Mouse (Mus musculus): Measurements from ENCODE around the gene Rpl11. TPM values are rescaled to one million over a fixed set of nuclear protein-coding genes. Genes with fewer than 3 reads are reported as not detected.
"Not testable (repeated sequence)": the region's sequence is repeated elsewhere in the genome, so short reads cannot be mapped to it uniquely, and the experiment has no call there.

Gene Rpl11
- total and polyA plus RNA-seq, 2 experiments from 2014 or later: 312 to 914 TPM

DNA sequence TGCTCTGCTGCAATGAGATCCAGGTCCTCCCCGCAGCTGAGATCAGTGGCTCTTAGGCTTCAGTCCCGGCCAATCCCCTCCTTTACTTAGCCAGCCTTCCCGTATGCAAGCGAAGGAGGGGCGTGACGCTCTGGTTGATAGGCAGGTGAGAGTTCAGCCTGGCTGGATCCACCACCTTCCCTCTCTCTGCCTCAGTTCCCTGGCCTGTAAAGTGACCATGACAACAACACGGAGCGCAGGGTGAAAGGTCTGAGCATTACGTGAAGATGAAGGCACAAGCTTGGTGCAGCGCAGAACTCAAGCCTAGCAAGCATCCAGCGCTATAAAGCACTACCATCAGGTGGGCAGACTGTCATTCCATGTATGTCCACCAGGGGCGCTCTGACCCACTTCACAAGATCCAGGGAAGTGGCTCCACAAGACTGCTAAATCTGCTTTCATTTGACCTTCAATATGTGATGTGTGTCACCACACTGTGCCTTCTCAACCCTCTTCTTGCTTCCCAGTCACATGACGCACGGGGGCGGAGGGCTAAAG is 18.0 kb upstream of the Rpl11 start:
- no peaks in the 10 kb centered on the region for H3K9me3 ChIP-seq (ENCODE audit: low read length)
- H3K4me2 ChIP-seq (ENCODE audit: low read depth, low read length): peak overlapping the region; percentile 8; the same call in 1 of the 2 replicates
- H3K27me3 ChIP-seq (ENCODE audit: insufficient read depth, low read length): no peaks in the 10 kb centered on the region
- 3% methylated on average over 15 of the region's 15 CpGs for WGBS
- H3K9ac ChIP-seq (replicated peaks; ENCODE audit: low read length): no peak overlapping the region
- peak; percentile 80 for ATAC-seq
- peak; percentile 100 for TF ChIP-seq CTCF (IDR thresholded peaks at IDR 0.05; ENCODE audit: low read depth)
- H3K4me1 ChIP-seq (ENCODE audit: insufficient read depth, low read length): 0 out of 2 replicates have a peak, but pooled peaks cover 3% of the 10 kb centered on the region
- H3K36me3 ChIP-seq (ENCODE audit: insufficient read depth, low read length): no peaks in the 10 kb centered on the region
- H3K4me3 ChIP-seq (ENCODE audit: low read length): no peak overlapping the region
- DNase-seq (ENCODE audit: low spot score): peak; percentile 85
- no peak overlapping the region for H3K27ac ChIP-seq

DNA sequence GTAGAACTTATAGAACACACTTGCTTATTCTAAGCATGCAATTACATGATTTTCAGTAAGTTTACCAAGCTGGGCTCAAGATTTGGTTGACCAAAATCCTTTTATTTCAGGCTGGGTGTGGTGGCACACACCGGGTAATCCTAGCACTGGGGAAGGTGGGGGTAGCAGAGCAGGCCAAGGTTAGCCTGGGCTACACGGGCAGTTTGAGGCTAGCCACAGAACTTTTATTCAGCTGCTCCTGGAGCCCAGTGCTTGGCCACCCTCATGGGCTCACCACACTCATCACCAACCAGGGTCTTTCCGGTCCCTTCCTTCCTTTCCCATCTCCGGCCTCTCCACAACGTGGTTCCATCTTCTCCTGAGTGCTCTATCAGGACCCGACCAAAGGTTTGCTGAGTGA is 17.4 kb upstream of the Rpl11 start:
- H3K27me3 ChIP-seq (ENCODE audit: insufficient read depth, low read length): no peaks in the 10 kb centered on the region
- TF ChIP-seq CTCF (IDR thresholded peaks at IDR 0.05; ENCODE audit: low read depth): no peak
- no peak overlapping the region for H3K4me3 ChIP-seq (ENCODE audit: low read length)
- 58% methylated on average over 6 of the region's 6 CpGs for WGBS
- DNase-seq (ENCODE audit: low spot score): no peak
- H3K4me1 ChIP-seq (ENCODE audit: insufficient read depth, low read length): 0 out of 2 replicates have a peak, but pooled peaks cover 3% of the 10 kb centered on the region
- no peaks in the 10 kb centered on the region for H3K9me3 ChIP-seq (ENCODE audit: low read length)
- no peak overlapping the region for H3K9ac ChIP-seq (replicated peaks; ENCODE audit: low read length)
- no peak overlapping the region for H3K27ac ChIP-seq
- H3K36me3 ChIP-seq (ENCODE audit: insufficient read depth, low read length): no peaks in the 10 kb centered on the region
- ATAC-seq: no peak
- H3K4me2 ChIP-seq (ENCODE audit: low read depth, low read length): no peak overlapping the region

DNA sequence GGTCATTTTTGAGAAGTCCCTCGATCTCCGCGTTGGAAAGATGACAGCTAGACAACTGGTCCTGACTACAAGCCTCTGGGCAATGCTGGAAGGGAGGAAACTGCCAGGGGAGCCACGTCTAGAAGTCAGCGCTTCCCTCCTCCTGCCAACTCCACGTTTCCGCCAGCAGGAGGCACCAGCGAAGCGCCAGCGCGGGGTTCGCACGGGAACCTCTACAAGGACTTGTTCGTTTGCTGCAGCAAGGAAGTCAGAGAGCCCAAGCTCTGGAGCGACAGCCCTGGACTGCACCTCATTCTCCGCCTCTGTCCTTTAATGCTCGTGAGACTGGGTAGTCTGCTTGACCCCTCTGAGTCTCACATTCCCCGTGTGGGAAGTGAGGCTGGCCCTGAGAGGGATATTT is 16.7 kb upstream of the Rpl11 start:
- ATAC-seq (peak; percentile 77), DNase-seq (ENCODE audit: low spot score) (peak; percentile 88)
- peak; percentile 97 for TF ChIP-seq CTCF (IDR thresholded peaks at IDR 0.05; ENCODE audit: low read depth)
- H3K4me2 ChIP-seq (ENCODE audit: low read depth, low read length): no peak overlapping the region
- no peak overlapping the region for H3K4me3 ChIP-seq (ENCODE audit: low read length)
- H3K36me3 ChIP-seq (ENCODE audit: insufficient read depth, low read length): no peaks in the 10 kb centered on the region
- H3K9ac ChIP-seq (replicated peaks; ENCODE audit: low read length): no peak overlapping the region
- no peaks in the 10 kb centered on the region for H3K9me3 ChIP-seq (ENCODE audit: low read length)
- 0 out of 2 replicates have a peak, but pooled peaks cover 3% of the 10 kb centered on the region for H3K4me1 ChIP-seq (ENCODE audit: insufficient read depth, low read length)
- WGBS: 2% methylated on average over 18 of the region's 18 CpGs
- H3K27ac ChIP-seq: no peak overlapping the region
- no peaks in the 10 kb centered on the region for H3K27me3 ChIP-seq (ENCODE audit: insufficient read depth, low read length)

DNA sequence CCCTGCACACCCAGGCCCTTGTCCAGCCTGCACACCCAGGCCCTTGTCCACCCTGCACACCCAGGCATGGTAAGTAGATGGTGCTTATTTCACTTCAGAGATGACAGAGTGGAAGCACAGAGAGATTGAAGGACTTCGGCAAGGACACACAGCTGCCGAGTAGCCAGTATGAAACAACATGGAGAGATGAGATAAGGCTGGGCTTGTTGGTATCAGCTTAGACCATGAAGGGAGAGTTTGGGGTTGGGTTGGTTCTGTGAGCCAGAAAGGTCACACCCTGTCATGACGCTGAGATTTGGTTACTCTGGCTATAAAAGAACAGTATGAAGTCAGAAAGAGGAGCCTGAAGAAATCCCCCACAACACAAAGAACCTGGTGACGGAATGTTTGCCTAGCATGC is 16.1 kb upstream of the Rpl11 start:
- H3K4me1 ChIP-seq (ENCODE audit: insufficient read depth, low read length): 0 out of 2 replicates have a peak, but pooled peaks cover 3% of the 10 kb centered on the region
- ATAC-seq (no peak), DNase-seq (ENCODE audit: low spot score) (no peak)
- no peaks in the 10 kb centered on the region for H3K9me3 ChIP-seq (ENCODE audit: low read length)
- no peak for TF ChIP-seq CTCF (IDR thresholded peaks at IDR 0.05; ENCODE audit: low read depth)
- H3K27ac ChIP-seq: no peak overlapping the region
- no peak overlapping the region for H3K4me2 ChIP-seq (ENCODE audit: low read depth, low read length)
- WGBS: 73% methylated on average over 4 of the region's 4 CpGs
- H3K36me3 ChIP-seq (ENCODE audit: insufficient read depth, low read length): no peaks in the 10 kb centered on the region
- H3K4me3 ChIP-seq (ENCODE audit: low read length): no peak overlapping the region
- H3K9ac ChIP-seq (replicated peaks; ENCODE audit: low read length): no peak overlapping the region
- H3K27me3 ChIP-seq (ENCODE audit: insufficient read depth, low read length): no peaks in the 10 kb centered on the region

DNA sequence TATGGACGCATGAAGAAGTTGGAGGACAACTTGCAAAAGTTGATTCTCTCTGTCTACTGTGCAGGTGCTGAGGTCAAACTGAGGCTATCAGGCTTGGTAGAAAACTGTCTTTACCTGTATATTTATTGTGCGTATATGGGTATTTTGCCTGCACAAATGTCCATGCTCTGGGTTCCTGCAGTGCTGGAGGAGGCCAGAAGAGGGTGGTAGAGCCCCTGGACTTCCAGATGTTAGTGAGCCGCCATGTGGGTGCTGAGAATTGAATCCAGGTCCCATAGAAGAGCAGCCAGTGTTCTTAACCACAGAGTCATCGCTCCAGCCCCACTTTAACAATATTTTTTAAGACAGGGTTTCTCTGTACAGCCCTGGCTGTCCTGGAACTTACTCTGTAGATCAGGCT is 9.9 kb upstream of the Rpl11 start:
- Histone ChIP-seq H3K27ac (no peak overlapping the region), H3K36me3 (ENCODE audit: insufficient read depth, low read length) (no peaks in the 10 kb centered on the region), H3K9ac (replicated peaks; ENCODE audit: low read length) (no peak overlapping the region), H3K4me3 (ENCODE audit: low read length) (no peak overlapping the region), H3K4me1 (ENCODE audit: insufficient read depth, low read length) (no peaks in the 10 kb centered on the region), H3K9me3 (ENCODE audit: low read length) (no peaks in the 10 kb centered on the region), H3K27me3 (ENCODE audit: insufficient read depth, low read length) (no peaks in the 10 kb centered on the region), H3K4me2 (ENCODE audit: low read depth, low read length) (no peak overlapping the region)
- 91% methylated on average over 4 of the region's 4 CpGs for WGBS
- DNase-seq (ENCODE audit: low spot score) (no peak), ATAC-seq (no peak)
- no peak for TF ChIP-seq CTCF (IDR thresholded peaks at IDR 0.05; ENCODE audit: low read depth)

DNA sequence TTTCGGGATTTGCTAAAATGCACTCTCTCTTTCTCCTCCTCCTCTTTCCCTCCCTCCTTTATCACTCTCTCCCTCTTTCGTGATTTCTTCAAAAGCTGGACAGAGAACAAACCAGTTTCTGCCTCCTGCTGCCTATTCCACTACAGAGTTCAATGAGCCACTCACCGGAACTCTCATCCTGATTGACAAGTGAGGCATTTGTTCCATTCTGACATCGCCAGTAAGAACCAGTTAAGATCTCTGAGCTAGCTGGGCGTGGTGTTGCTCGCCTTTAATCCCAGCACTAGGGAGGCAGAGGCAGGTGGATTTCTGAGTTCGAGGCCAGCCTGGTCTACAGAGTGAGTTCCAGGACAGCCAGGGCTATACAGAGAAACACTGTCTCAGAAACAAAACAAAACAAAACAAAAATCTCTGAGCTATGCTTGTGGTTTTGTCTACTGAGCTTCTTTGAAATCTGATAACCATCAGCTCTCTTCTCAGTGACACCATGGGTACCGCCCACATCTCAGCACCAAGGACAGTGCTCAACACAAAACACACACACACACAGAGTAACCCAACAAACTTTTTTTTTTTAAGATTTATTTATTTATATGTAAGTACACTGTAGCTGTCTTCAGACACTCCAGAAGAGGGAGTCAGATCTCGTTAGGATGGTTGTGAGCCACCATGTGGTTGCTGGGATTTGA is 6.7 kb upstream of the Rpl11 start:
- not testable (repeated sequence) for H3K27me3 ChIP-seq (ENCODE audit: insufficient read depth, low read length)

DNA sequence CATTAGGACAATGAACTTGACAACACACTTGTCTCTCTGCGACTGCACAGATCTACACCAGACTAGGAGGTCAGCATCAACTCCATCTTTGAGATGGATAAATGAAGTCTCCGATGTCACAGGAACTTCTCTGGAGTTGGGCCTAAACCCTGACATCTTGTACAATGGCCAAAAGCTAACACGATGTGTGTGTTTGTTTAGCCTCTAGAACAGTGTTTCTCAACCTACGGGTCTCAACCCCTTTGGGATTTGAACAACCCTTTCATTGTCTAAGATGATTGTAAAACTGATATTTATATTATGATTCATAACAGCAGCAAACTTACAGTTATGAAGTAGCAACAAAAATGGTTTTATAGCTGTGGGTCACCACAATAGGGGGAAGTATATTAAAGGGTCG is 4.7 kb upstream of the Rpl11 start:
- DNase-seq (ENCODE audit: low spot score) (no peak), ATAC-seq (no peak)
- Histone ChIP-seq H3K27ac (no peak overlapping the region), H3K4me1 (ENCODE audit: insufficient read depth, low read length) (no peaks in the 10 kb centered on the region), H3K9ac (replicated peaks; ENCODE audit: low read length) (no peak overlapping the region), H3K4me2 (ENCODE audit: low read depth, low read length) (no peak overlapping the region), H3K36me3 (ENCODE audit: insufficient read depth, low read length) (no peaks in the 10 kb centered on the region), H3K27me3 (ENCODE audit: insufficient read depth, low read length) (no peaks in the 10 kb centered on the region), H3K4me3 (ENCODE audit: low read length) (no peak overlapping the region), H3K9me3 (ENCODE audit: low read length) (no peaks in the 10 kb centered on the region)
- 91% methylated on average over 5 of the region's 5 CpGs for WGBS
- TF ChIP-seq CTCF (IDR thresholded peaks at IDR 0.05; ENCODE audit: low read depth): no peak

More for the DNA sequence above, 6.7 kb upstream of the Rpl11 start:
- not testable (repeated sequence) for H3K4me1 ChIP-seq (ENCODE audit: insufficient read depth, low read length); DNase-seq (ENCODE audit: low spot score); H3K9me3 ChIP-seq (ENCODE audit: low read length); H3K36me3 ChIP-seq (ENCODE audit: insufficient read depth, low read length); H3K4me3 ChIP-seq (ENCODE audit: low read length); H3K4me2 ChIP-seq (ENCODE audit: low read depth, low read length); H3K27ac ChIP-seq; H3K9ac ChIP-seq (replicated peaks; ENCODE audit: low read length); ATAC-seq
- 67% methylated on average over 9 of the region's 9 CpGs for WGBS

Measured in hindbrain, postnatal 0 days (tissue).